Mouse (Mus musculus) heart, postnatal 0 days (tissue): ENCODE data around the gene Tcl1b4.

Experiments
- CTCF ChIP-seq: IDR thresholded peaks from 2 replicates; pipeline ENCODE4 v1.5.1; 2016; ENCODE audit warnings: antibody characterized with exemption, control low read depth, low read depth
- EP300 ChIP-seq: IDR thresholded peaks from 2 replicates; pipeline ENCODE4 v1.6.1; 2016; ENCODE audit warnings: antibody characterized with exemption, low read depth

- no peak for TF ChIP-seq CTCF
- TF ChIP-seq EP300: no peak
Measured at GRCm38 (mm10) chr12:105253796-105254195, 52.0 kb downstream of the Tcl1b4 start.
